Mouse (Mus musculus) gastrocnemius, postnatal 10 days (tissue): Measurements from ENCODE around the gene Cttnbp2nl. TPM values are rescaled to one million over a fixed set of nuclear protein-coding genes. Genes with fewer than 3 reads are reported as not detected.

Experiments
- DNase-seq: peaks from one replicate; pipeline ENCODE4 v3.0.0; 2021; ENCODE audit warnings: mixed read lengths
- total RNA-seq, 2 experiments: library from RNA; stranded (reverse); gene quantifications; 2 replicates each; pipeline ENCODE4 v1.2.3; 2021

Cttnbp2nl gene
- total RNA-seq, 2 experiments from 2014 or later = 13.5 to 13.9 TPM

GRCm38 (mm10) chr3:104963331-104964276 is 89.3 kb downstream of the Cttnbp2nl start:
- no peak for DNase-seq

- DNase-seq = no peak
These were observed 90.1 kb downstream of the Cttnbp2nl start for GRCm38 (mm10) chr3:104962866-104963265.

GRCm38 (mm10) chr3:104962141-104962611 is 90.8 kb downstream of the Cttnbp2nl start:
- DNase-seq = peak; percentile 47

GRCm38 (mm10) chr3:104961066-104962059 is 91.6 kb downstream of the Cttnbp2nl start, which contains the start of gene Wnt2b:
TSS of gene Wnt2b (minus strand) at chr3:104961921.
- peak; percentile 46 for DNase-seq

GRCm38 (mm10) chr3:104960026-104961000 is 92.6 kb downstream of the Cttnbp2nl start:
- no peak for DNase-seq

- DNase-seq = no peak
These were observed 96.8 kb downstream of the Cttnbp2nl start for GRCm38 (mm10) chr3:104956131-104956581.

- no peak for DNase-seq
These were observed 98.4 kb downstream of the Cttnbp2nl start for GRCm38 (mm10) chr3:104954551-104954950.

- DNase-seq = no peak
These were observed 98.8 kb downstream of the Cttnbp2nl start for GRCm38 (mm10) chr3:104954137-104954536.

GRCm38 (mm10) chr3:104952891-104953670 is 99.9 kb downstream of the Cttnbp2nl start:
- DNase-seq = no peak

Other genes starting within 250 kb of the Cttnbp2nl start
- gene Mov10, start 234.6 kb downstream of the Cttnbp2nl start, total RNA-seq = 1 to 10 TPM; 5.5 to 8.7 TPM
- 10 to 100 TPM; 13.8 to 20.8 TPM for gene St7l, start 189.1 kb downstream of the Cttnbp2nl start, total RNA-seq
- gene Capza1, start 188.6 kb downstream of the Cttnbp2nl start, total RNA-seq = 10 to 100 TPM; 38.1 to 42.5 TPM
- gene Wnt2b, start 91.2 kb downstream of the Cttnbp2nl start, total RNA-seq = 1 to 10 TPM; 1.6 to 1.7 TPM
- not detected for gene 4930564D02Rik, start 13.7 kb upstream of the Cttnbp2nl start, total RNA-seq